Mouse (Mus musculus) CD4-positive, CD25-positive, alpha-beta regulatory T cell, adult 4 months (primary cell): ENCODE measurements around the gene Mok. TPM values are rescaled to one million over a fixed set of nuclear protein-coding genes. Genes with fewer than 3 reads are reported as not detected.
A peak's percentile ranks its signal among the peaks of the same experiment; 100 is the strongest.
"Not testable (repeated sequence)": the region's sequence is repeated elsewhere in the genome, so short reads cannot be mapped to it uniquely, and the experiment has no call there.

Source experiments
- ATAC-seq: one replicate; pipeline ENCODE4 v1.8.0; 2017
- polyA plus RNA-seq, 2 experiments: library from polyadenylated mRNA; unstranded; fragments of 100-300 nt; shearing (Covaris generic); gene quantifications; one replicate each; pipeline ENCODE4 v1.2.1; 2017

The Mok gene
- polyA plus RNA-seq: under 1 TPM; 0.24 to 0.63 TPM

DNA sequence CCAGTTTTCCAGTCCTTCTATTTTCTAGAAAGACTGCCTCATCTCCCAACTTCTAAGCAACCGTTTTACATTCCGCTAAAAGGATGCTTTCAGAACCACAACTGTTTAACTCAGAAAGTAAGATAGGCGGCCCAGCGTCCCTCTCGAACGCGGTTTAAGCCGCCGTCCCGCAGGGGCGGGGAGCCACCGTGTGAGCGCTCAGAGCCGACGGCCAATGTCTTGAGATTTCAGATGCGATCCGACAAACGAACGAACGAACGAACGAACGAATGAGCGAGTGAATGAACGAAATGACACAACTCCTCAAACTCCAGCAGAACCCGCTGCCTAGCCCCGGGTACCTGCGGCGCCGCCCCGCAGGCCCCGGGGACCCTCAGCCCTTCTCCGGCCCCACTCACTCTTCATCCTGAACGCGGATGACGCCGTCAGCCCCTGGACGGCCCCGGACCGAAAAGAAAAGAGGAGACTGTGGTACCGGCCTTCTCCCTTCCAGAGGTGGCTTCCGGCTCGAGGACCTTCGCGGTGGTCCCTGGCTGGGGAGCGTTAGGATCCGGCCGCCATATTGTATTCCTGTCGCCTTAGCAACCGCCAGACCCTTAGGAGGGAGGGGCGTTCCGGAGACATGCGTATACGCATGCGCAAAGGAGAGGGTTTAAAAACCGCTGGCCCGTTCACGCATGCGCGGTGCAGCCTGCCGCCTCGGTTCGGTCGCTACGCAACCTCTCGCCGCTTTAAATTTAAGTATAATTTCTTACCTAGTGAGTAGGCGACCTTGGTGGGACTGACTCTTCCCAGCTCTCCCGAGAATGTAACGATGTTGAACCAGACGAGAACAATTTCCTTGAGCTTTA is at the start of gene Mok:
TSS of gene Mok (minus strand) at position 592 of the 851 bp plus-strand sequence.
- peak; percentile 67 for ATAC-seq

- peak; percentile 97 for ATAC-seq
Observed at GRCm38 (mm10) chr12:110889036-110890020, 48.6 kb upstream of the Mok start, which contains the start of the genes Cinp and Tecpr2. TSS of gene Cinp (minus strand) at chr12:110889145. TSS of gene Tecpr2 (plus strand) at chr12:110889264.

- ATAC-seq: peak; percentile 24
Observed at GRCm38 (mm10) chr12:110888606-110889005, 47.9 kb upstream of the Mok start.

DNA sequence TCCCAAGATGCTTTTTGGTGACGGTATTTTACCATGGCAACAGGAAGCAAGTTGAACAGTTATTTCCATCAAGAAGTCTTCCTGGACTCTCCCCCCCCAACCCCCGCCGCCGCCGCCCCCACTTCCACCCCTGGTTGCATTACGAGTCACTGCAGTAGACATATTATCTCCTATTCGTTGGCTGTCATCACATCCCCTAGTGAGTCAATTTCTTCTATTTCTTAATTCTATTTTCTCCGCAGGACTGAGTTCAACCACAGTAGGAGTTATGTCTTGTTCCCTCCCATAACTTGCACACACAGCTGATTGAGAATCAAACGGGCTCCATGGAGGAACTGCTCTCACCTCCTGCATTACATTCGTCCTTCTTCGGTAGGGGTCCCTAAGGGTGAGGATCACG is 47.4 kb upstream of the Mok start:
- no peak for ATAC-seq

- no peak for ATAC-seq
Observed at GRCm38 (mm10) chr12:110885251-110885650, 44.5 kb upstream of the Mok start.

- no peak for ATAC-seq
Observed at GRCm38 (mm10) chr12:110882291-110882690, 41.6 kb upstream of the Mok start.

DNA sequence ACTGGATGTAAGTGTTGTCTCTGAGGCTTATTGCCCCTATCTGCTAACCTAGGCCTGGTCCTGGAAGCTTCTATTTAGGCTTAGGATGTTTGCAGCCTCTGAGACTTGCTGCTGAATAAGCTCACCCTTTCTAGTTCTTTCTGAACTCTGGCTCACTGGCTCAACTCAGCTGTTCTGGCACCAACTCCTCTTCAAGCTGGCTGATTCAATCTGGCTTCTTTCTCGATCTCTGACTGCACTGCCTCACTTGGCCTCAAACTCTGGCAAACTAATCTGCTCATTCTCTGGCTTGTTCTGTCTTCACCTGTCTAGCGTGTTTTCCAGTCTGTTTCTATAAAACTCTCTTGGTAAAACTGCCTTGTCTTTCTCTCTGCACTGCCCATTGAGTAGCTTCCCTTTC is 34.6 kb upstream of the Mok start:
- no peak for ATAC-seq

DNA sequence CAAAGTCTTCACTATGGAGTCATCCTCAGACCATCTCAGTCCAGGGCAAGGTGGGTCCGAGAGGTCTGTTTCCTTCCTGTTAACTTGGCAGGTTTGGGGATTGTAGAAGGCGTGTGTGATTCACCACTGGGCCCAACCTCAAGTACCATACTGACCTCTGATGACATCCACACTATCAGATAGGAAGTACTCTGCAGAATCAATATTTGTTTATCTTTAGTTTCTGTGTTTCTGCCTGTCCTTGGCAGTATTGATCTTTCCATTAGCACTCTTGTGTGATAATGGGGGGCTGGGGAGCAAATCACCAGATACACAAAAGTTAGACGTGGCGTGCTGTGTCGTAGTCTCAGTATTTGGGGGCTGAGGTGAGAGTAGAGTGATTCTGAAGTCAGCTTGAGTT is 30.5 kb upstream of the Mok start:
- ATAC-seq: no peak

- no peak for ATAC-seq
Observed at GRCm38 (mm10) chr12:110870107-110870506, 29.4 kb upstream of the Mok start.

DNA sequence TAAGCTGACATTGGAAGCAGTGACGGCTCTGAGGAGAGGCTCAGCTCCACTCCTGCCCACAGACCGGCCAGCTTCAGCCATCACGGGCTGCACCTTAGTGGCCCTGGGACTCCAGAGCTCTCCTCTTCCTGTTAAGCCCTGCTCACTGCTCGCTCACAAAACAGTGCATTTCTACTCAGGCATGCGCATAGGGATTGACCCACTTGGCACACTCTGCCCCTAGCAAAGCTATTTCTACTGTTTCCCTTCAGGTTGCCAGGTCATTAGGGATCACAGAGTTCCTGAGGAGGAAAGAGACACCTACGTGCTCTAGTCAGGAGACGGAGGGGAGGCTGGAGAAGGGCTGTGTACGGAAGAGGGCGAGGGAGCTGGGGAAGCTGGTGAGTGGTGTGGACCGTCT is 25.2 kb upstream of the Mok start:
- ATAC-seq: no peak

GRCm38 (mm10) chr12:110865571-110865970 is 24.8 kb upstream of the Mok start:
- no peak for ATAC-seq

DNA sequence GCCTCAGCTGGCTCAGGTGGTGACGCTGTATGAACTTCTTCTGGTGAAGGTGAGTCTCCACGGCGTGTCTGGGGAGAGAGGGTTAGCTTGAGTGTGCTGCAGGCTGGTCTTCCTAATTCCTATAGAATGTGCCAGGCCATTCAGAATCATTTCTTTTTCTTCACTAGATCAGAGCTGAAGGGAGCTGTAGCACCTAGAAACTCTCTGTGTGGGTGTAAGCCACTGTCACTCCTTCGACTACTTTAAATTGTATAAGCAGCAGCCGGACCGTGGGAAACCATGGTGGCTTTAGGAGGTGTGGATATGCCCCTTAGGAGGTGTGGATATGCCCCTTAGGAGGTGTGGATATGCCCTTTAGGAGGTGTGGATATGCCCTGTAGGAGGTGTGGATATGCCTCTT is 23.3 kb upstream of the Mok start:
- no peak for ATAC-seq

DNA sequence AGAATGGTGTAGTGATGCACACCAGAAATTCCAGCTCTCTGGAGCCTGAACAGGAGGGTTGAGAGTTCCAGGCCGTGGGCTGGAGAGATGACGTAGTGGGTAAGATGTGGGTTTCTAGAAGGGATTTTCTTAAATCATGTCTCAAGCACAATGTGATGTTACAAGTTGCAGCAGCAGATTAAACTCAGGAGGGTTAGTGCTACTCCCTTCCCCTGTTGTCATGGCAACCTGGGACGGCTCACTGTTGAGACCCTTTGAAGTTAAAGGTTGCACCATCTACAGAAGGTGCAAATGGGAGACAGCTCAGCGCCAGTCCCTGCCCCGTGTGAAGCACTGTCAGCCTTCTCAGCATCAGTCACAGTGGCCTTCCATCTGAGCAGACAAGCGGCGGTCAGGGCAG is 20.5 kb upstream of the Mok start:
- peak; percentile 51 for ATAC-seq

- no peak for ATAC-seq
Observed at GRCm38 (mm10) chr12:110860293-110860692, 19.6 kb upstream of the Mok start.

DNA sequence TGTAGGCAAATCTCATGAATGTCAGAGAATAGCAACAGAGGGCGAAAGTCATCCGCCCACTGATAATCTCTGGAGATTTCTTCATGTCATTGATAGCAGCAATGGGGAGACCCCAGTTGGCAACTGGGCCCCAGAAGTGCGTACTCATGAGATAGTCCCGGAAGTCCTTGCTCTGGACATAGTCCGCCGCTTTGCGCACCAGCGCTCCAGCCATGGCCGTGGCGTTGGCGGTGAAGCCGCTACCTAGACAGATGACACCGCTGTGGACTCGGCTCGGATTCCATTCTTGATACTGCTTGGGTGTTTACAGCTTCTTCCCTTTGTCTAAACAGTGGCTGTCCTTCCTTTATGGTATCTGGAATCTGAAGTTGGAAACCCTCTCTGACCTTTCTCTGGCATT is 17.9 kb upstream of the Mok start:
- not testable (repeated sequence) for ATAC-seq

- peak; percentile 70 for ATAC-seq
Observed at GRCm38 (mm10) chr12:110857196-110857595, 16.5 kb upstream of the Mok start.

DNA sequence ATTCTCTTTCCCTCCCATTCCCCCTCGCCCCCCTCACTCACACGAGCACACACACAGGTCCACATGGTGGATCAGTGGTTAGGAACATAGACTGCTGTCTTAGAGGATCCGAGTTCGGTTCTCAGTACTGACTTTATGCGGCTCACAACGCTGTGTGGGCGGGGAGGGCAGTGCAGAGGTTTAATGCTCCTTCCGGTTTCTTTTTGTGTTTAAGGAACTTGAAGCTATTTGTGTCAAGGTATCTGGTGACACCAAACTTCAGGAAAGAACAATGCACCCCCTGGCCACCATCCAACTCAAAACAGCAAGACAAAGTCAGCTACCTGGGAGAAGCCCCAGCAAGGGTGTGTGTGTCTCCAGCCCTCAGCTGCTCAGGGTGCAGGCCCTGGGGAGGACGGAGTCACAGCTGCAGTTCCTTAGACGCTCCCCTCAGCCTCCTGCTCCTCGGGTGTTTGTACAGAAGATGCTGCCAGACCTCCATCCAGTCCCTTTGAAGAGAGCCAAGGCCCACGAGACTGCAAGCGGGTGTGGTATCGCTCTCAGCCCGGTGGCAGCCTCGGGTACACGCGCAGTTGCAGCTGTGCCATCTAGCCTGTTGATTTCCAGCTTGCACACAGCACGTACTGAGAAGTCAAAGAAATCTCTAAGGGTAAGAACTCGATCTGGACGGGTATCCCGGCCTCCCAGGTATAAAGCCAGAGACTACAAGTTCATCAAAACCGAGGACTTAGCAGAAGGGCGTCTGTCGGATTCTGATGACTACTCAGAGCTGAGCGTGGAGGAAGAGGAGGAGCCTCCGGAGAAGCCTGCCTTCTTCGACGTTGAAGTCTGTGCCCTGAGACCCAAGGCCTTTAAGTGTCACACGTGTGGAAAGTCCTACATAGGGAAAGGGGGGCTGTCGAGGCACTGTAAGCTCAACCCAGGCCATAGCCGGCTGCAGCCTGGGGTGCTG is 14.3 kb upstream of the Mok start:
- ATAC-seq: no peak

- no peak for ATAC-seq
Observed at GRCm38 (mm10) chr12:110851923-110852322, 11.2 kb upstream of the Mok start.

- peak; percentile 18 for ATAC-seq
Observed at GRCm38 (mm10) chr12:110851414-110851813, 10.7 kb upstream of the Mok start.

- ATAC-seq: peak; percentile 35
Observed at GRCm38 (mm10) chr12:110850929-110851256, 10.2 kb upstream of the Mok start.

DNA sequence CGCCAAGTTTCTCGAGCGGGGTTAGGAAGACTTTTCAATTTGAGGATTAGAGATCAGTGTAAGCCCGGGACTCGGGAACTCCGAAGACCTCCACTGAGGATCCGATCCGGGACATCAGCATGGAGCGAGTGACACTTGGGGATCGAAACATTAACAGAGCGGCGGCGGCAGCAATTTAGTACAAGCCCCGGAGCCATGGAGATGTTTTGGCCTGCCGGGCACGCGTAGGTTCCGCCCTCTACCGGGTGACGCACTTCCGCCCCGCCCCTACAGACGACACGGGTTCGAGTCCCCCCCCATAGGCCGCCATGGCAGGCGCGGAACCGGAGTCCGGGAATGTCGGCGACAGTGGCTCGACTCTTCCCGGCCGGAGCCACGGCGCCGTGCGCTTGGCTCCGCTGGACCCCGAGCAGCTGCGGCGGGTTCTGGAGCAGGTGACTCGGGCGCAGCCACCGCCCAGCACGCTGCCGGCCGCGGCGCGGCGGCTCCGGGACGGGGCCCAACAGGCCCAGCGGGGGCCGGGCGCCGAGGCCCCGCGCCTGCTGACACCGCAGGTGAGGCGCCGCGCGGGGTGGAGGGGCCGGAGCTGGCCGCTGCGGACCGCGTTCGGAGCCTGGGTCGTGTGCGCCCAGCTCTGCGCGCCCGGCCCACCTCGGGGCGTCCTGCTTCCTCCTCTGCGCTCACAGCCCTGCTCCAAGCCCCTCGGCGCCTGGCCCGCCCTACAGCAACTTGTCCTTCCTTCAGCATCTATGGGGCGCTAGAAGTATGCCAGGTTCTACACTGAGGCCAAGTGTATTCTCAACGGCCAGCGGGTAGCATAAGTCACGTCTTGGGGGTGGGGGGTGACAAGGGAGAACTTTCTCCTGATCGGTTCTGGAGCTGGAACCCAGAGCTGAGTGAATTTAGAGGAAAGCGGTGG is 9.5 kb upstream of the Mok start, which contains the start of gene Zfp839:
TSS of gene Zfp839 (plus strand) at position 244 of the 919 bp plus-strand sequence.
- peak; percentile 74 for ATAC-seq
